Mouse (Mus musculus) right cerebral cortex, adult 18-20 months (tissue): ENCODE data around the gene Pgpep1l.

ENCODE experiments used
- DNase-seq: peaks from one replicate; pipeline ENCODE4 v3.0.0; 2022; ENCODE audit warnings: mixed read lengths

Pgpep1l gene

DNA sequence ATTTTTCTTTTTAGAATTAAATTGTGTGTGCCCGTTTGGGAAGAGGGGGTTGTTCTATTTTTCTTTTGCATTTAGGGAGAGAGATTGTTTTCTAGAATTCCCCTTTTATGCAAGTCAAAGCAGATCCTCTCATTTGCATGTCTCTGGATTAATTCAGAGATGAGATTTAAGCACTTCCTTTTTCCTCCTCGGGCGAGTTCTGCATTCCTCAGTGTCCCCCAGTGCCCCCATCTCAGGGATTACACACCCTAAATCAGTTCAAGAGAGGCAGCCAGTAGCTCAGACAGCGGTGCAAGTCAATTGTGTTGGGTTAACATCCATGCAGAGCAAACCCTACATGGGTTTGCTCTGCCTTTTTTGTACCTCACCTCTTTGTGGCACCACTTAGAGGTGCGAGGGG is 50.2 kb downstream of the Pgpep1l start:
- DNase-seq: no peak

DNA sequence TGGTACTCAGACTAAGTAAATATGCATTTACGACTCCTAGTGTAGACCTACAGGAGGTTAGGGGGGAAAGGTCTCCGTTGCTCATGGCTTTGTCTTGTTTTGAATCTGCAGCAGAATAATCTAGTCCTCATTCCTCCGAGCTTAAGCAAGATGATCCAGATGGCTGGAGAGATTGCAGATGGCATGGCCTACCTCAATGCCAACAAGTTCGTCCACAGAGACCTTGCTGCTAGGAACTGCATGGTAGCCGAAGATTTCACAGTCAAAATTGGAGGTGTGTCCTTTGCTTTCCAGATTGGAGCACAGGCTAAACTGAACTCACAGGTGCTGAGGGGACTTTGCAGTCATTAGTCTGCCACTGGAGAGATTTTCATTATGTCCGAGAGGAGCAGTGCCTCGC is 52.1 kb downstream of the Pgpep1l start:
- no peak for DNase-seq

DNA sequence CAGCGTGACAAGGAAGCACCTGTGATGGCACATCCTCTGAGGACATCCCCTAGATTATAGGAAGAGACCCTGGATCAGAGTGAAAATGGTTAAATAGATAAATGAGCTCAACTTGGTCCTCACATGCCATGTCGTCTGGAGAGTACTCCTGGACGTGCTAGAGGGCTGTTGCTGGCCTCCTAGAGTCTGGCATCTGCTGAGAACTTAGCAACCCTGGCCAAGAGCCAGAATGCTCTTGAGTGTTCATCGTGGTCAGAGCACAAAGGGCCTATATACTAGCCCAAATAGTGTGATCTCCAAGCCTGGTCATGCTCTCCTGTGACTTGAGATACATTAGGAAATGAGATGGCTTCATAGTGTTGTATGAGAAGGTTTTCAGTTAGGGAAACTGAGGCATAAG is 53.6 kb downstream of the Pgpep1l start:
- DNase-seq: no peak

DNA sequence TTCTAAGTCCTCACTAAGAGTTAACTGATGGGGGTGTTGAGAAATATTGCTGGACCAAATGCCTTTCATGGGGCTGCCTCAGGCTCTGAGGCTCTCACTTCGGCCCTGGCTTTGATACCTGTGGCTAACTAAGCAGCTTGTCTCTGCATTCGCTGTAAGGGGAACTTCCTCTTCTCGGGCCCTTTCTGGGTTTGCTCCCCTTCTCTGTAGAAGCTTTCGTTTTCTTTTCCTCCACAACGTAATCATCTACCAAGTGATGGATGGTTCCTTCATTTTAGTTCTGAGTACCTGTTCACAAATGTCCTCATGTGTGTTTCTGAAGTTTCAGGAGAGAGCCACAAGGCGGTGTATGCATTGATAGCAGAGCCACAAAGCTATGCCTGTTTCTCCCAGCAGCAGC is 55.0 kb downstream of the Pgpep1l start:
- no peak for DNase-seq

DNA sequence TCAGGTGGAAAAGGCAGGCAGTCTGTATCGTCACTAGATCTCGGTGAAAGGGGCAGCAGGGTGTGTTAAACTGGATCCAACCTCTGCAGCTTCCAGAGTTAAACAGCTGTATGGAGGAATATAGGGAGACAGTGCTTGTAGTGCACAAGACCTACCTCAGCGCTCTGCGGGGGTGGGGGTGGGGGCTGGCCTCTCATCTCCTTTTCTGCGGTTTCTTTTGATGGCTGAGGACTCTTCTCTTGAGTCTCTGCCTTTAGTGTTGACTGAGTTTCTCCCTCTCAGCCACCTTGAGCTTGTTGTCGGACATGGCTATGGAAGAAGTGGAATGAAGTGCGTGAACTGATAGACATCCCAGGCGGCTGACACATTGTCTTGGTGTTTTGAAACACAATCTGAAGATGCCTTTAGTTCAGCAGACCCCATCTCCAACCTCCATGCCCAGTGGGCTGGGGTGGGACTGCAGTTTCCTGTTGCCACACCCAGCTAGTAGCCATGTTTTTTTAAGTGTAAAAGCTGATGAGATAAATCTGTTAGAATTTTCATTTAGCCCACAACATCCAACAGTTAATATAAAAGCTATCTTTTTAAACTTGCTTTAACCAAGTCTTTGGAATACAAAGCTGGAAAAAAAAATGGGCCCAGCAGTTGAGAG is 58.1 kb downstream of the Pgpep1l start:
- no peak for DNase-seq

DNA sequence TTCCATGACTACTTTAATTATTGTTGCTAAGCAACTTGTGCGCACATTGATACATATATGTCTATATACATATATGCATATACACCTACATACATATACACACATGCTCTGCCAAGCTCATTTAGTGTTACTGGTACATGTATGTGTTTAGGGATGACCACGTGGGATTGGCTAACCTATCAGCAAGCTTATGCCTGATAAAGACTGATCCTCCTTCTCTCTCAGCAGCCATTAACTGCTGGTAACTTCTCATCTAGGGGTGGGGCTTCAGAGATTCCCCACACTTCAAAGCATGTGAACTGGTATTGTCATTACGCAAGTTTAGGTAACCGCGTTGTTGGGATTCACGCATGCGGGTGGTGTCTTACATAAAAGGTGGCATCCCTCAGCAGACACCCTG is 64.4 kb downstream of the Pgpep1l start:
- no peak for DNase-seq

DNA sequence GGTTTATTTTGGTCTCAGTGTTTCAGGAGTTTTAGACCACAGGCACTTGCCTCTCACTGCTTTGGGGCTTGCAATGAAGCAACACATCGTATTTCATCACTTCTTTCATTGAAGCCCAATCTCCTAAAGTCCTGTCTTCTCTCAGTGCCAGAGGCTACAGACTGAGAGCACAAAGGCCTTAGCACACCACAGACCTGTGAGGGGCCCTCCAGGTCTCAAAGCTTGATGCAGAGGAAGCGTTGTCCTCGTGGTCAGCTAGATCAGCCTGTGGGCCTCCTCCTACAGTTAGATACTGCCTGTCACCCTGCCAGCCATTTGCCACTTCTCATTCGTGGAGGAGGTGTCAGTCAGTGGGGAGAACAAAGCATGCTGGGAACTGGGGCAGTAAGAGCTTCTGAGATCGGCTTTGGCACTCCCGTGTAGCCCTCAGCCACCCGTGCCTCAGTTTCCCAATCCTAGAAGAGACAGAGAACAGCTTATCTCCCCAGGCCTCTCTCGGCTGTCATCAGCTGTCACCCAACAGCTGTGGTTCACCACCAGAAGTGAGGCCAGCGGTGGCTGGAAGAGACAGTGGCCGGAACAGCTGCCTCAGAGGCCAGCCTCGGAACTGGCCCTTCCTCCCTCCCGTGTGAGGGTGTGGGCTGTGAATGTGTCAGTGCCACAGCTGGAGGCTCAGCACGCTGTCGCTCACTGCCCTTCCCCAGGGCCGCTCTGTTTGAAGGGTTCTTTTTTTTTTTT is 69.9 kb downstream of the Pgpep1l start:
- DNase-seq: no peak

DNA sequence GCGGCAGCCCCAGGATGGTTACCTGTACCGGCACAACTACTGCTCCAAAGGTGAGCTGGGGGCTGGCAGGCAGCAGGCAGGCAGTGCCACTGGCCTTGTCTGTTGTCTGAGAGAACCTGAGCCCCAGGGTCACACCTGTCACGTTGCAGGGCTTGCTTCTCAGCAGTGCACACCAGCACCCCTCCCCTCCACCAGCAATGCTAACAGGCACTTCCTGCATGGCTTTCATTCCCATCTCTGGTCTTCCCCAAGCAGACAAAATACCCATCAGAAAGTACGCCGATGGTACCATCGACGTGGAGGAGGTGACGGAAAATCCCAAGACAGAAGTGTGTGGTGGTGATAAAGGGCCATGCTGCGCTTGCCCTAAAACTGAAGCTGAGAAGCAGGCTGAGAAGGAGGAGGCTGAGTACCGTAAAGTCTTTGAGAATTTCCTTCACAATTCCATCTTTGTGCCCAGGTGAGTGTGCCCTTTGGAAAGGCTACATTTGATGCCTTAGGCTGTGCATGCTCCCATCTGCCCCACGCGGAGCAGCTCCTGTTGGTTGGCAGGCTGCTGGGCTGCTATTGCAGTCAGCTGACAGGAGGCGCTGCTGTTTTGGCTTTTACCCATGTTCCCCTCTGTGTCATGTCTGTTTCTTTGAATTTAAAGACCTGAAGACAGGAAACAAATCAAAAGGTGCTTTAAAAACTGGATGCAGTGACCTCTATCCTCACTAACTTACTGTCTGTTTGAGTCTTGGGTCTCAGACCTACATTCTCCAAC is 74.2 kb downstream of the Pgpep1l start:
- no peak for DNase-seq

DNA sequence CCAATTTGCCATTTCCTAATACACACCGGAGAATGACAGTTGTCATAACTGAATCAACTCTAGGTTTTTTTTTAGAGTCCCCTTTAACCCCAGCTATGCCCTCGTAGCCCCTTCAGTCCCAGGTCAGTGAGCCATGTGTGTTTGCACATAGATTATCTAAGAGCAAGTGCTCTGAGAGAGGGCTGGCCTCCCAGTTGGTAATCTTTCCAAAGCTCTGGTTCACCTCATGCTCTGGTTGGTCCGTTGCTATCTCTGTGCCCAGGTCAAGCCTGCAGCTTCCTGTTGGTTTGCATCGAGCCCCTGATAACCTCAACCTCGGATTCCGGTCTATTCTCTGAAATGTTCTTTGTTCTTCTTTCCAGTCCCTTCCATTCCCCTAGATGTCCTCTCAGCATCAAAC is 74.8 kb downstream of the Pgpep1l start:
- no peak for DNase-seq
